Mouse (Mus musculus) megakaryocyte-erythroid progenitor cell, adult 5 weeks (primary cell): Measurements from ENCODE around the gene Tmem100. TPM values are rescaled to one million over a fixed set of nuclear protein-coding genes. Genes with fewer than 3 reads are reported as not detected.

Source experiments
- polyA plus RNA-seq: library from polyadenylated mRNA; stranded (reverse); fragments of >175 nt; gene quantifications from 2 replicates; pipeline ENCODE4 v1.2.3, GENCODE M21; 2012

Gene Tmem100
- polyA plus RNA-seq, result 0.06 TPM in 1 of 2 replicates, not detected in the other

DNA sequence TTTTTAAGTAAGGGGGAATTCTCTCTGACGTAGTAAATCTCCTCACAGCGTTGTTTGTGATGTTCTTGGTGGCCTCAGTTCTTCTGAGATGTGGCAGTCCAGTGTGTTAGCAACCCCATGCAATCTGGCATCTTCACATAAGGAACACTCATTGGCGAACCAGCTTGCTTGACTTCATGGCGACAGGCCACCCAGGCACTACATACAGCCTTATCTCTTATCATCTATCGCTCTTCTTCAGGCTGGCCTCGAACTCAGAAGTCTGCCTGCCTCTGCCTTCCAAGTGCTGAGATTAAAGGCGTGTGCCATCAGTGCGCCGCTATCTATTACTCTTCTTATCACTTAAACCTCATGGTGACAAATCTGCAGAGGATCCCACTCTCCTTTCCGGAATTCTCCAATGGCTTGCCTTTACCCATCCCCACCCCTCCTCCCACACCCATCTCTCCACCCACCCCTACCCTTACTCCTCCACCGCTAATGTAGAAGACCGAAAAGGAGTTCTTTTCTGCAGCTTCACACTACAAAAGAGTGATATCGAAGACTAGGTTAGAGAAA, at the start of gene Tmem100:
TSS of gene Tmem100 (plus strand) at position 508 of the 558 bp plus-strand sequence.

DNA sequence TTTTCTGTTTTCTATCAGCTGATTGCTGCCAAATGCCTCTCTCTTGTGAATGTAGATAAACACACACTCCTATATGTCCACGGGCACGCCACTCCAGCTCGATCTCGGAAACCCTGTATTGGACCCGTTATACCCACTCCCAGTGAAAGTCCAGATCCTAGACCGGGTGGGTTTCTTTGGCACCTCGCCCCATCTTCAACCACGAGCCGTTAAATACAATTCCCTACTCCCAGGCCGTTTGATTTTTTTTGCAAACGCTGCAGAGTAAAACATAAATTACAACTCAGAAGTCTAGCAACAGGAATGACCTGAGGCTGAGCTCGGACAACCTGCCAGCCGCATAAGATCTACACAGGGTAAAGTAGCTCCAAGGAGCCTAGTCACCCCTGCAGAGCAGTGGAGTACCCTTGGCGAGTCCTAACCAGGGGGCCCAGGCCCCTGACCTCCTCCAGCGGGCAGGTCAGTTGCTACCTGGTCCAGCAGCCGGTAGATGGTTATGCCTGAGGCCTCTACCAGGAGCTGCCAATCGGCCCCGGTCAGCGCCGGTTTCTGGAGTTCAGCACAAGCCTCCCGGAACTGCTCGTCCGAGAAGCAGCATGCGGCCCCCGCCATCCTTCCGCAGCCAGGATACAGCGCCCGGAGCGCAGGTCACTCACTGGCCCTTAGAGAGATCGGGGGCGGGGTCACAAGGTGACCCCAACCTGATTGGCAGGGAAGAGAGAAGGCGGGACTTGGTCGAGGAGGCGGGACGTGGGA, 27.7 kb upstream of the Tmem100 start, which contains the start of gene Pctp:
TSS of gene Pctp (minus strand) at position 664 of the 756 bp plus-strand sequence.

Other genes starting within 250 kb of the Tmem100 start
- 3.0 and 3.5 TPM in 2 replicates for gene Pctp, start 27.5 kb upstream of the Tmem100 start, polyA plus RNA-seq
- gene Gm45716, start 157.3 kb downstream of the Tmem100 start, polyA plus RNA-seq, result 4.1 and 5.1 TPM in 2 replicates
- gene Mmd, start 219.1 kb downstream of the Tmem100 start, polyA plus RNA-seq, result 9.7 and 11.3 TPM in 2 replicates